Mouse (Mus musculus): ENCODE measurements around the gene Slf2.

Gene Slf2

DNA sequence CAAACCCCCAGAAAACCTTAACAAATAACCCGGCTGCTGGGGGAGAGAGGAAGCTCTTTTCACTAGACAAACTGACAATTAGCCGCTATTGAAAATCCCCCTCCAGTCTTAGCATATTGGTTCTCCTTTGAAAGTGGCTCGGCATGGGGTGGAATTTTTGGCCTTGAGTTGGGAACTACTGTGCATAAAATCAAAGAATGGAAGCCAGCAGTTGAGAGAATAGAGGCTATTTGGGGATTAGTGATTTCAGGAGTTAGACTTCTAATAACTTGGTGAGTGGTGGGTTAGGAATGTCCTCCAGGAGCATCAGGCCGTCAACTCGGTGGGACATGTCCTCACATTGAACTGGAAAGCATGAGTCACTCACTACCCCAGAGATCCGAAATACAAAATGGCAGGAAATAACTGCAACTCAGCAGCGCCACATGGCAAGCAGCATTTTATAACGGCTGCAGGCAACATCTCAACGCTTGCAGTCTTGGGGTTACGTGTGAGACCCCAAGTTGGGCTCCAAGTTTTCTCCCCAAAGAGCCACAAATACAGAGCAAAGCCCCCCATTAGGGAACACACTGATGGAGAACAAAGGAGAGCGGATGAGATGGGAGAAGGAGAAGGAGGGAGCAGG, 22.0 kb upstream of the Slf2 start:
- DNase-seq: no peak

DNA sequence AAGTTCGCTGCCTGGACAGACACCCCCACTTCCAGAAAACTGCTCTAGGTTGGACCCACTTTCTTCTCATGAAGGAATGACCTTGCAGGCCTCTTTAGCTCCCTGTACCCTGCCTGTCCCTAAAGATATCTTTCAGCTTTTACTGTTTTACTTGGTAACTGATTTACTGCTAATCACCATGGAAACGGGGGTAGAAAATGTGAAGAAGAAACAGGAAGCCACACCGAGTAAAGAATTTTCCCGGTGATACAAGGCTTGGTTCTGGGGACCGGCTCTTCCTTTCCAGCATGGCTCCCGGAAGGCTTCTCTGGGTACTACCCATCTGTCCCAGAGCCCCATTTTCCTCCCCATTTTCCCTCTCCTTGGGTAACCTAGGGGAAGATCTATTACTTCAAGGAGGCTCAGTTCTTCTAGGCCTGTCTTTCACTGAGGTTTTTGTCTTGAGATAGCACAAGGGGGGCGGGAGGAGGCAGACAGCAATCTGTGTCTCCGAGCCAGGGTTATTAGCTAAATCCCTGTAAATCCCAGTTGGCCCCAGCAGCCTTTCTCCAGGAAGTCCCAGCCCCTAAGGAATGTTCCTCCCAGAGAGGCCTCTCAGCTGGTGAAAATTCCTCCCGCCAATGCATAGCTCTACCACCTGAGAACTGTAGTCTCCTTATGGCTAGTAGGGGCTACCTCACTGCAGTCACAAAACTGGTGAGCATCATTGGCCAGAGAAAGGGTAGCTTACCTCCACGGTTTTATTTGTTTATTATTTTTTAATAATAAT, 16.3 kb upstream of the Slf2 start:
- DNase-seq: no peak

- no peak for DNase-seq
Observed at GRCm38 (mm10) chr19:44918171-44918570, 12.8 kb upstream of the Slf2 start.

- DNase-seq: no peak
Observed at GRCm38 (mm10) chr19:44921466-44922139, 9.3 kb upstream of the Slf2 start.

- DNase-seq: no peak
Observed at GRCm38 (mm10) chr19:44922521-44922920, 8.4 kb upstream of the Slf2 start.

DNA sequence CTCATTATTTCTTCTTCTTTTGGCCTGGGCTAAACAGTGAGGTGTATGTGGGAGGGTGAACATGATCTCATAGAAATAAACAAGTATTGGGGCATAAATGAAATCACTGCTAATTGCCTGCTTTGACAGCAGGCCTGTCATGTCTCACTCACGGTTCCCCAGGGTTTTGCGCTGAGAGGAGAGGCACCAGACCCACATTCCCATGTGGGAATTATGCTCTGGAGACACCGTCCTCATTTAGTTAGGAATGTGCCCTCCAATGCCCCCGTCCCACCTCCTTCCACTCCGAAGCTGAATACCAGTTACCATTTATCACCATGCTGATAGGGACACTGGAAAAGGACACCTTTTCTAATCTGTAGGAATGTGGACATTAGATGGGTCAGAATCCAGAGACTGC, 6.3 kb upstream of the Slf2 start:
- no peak for DNase-seq

DNA sequence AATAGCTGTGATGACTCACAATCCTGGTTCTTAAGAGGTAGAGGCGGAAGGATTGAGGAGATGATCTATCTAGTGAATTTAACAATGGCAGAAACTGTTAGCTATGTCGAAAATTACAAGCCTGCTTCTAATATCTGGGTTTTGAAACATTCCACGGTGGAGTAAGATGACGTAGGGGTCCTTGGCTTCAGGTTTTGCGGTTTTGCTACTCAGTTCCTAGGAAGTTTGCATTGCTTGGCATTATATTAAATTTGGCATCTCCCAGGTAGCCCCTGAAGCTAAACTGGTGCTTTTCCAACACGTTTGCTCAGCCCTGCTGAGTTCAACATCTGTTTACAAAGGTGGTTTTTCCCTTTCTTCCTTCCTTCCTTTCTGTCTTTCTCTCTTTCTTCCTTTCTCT, 4.2 kb upstream of the Slf2 start:
- DNase-seq: no peak

GRCm38 (mm10) chr19:44927250-44927649, 3.7 kb upstream of the Slf2 start:
- DNase-seq: no peak

DNA sequence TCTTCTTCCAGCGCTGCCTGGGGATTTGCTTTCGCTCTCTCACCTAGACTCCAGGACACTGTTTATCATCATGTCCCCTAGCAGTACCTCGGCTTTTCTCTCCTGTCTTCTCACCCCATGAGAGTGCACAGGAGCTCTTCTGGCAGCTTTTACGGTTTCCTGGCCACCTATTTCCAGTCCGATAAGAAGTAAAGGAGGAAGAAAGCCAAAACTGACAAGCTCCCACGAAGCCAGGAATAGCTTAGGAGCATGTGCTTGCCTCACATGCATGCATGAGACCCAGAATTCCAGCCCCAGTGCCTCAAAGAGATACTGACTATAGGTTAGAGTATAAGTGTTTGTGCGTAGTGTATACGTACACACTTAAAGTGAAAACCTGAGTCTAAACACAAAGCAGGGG, 2.8 kb upstream of the Slf2 start:
- DNase-seq: no peak

DNA sequence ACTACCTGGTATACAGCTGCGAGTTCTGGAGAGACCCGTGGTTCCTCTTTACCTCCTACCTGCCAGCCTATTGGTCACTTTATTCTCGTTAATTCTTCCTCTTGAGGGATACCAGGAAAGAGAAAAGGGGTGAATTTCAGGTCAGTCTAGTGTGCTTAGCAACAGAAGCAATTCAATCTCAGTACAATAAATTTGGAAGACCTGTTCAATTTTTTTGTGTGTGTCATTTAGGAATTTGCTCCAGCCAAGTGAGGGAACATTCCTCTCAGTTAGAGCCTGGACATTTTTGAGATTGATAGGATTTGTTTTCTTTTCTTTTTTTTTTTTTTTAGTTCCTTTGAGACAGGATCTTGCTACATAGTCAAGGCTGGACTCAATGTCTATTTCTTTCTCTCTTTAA, 1.7 kb upstream of the Slf2 start:
- no peak for DNase-seq

DNA sequence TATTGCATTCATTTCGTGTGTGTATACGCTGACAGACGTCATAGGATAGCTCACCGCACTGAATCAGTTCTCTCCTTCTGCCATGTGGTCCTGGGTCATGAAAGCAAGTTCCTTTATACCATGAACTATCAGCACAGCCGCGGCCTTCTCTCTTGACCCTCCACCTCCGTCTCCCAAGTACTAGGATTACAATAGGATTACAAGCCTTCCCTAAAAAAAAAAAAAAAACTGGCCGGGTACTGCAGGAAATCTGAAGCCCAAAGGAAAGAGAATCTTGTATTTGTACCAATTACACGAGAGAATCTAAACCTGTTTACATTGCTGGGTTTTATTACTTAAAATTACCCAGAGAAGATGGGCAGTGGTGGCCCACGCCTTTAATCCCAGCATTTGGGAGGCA, 1.3 kb upstream of the Slf2 start:
- no peak for DNase-seq

DNA sequence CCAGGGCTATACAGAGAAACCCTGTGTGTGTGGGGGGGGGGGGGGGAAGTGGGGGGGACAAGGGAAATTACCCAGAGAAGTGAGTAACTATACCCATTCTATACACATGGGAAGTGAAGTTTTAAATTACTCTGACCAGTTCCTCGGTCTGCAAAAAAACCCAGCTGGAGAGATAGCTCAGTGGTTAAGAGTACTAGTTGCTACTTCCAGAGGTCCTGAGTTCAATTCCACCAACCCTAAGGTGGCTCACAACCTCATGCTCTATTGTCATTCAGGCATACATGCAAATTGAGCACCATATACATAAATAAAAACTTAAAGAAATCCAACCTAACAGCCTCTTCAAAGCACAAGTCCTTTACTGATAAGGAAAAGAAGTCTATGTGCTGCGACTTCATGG, 829 bp upstream of the Slf2 start:
- DNase-seq: no peak

GRCm38 (mm10) chr19:44931454-44931759, 456 bp downstream of the Slf2 start:
- DNase-seq: peak; percentile 88

GRCm38 (mm10) chr19:44932051-44932450, 1.1 kb downstream of the Slf2 start:
- DNase-seq: peak; percentile 45

DNA sequence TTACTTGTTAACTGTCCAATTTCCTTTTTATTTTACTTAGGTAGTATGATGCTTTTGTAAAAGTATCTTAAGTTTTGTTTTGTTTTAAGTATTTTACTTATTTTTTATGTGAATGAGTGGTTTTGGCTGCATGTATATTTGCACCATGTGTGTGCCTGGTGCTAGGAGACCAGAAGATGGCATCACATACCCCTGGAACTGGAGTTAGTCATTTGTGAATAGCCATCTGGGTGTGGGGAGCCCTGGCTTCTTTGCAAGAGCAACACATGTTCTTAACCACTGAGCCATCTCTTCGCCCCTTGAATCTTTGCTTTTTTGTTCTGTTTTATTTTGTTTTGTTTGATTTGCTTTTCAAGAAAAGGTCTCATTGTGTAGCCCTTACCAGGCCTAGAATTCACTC, 2.2 kb downstream of the Slf2 start:
- DNase-seq: peak; percentile 28

DNA sequence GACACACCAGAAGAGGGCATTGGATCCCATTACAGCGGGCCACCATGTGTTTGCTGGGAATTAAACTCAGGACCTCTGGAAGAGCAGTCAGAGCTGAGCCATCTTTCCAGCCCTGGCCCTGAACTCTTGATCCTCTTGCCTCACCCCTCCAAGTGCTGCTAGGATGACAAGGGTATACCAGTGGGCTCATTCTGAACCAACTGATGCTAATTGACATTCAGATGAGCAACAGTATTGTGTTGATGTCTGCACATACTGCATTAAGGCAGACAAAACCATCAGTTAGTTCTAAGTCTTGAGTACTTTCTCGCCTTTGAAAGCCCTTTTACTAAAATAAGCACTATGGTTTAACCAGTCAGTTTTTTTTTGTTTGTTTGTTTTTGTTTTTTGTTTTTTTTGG, 28.7 kb downstream of the Slf2 start:
- DNase-seq: no peak

GRCm38 (mm10) chr19:44965978-44966377, 35.0 kb downstream of the Slf2 start:
- DNase-seq: no peak

GRCm38 (mm10) chr19:44968329-44968728, 37.4 kb downstream of the Slf2 start:
- DNase-seq: no peak

DNA sequence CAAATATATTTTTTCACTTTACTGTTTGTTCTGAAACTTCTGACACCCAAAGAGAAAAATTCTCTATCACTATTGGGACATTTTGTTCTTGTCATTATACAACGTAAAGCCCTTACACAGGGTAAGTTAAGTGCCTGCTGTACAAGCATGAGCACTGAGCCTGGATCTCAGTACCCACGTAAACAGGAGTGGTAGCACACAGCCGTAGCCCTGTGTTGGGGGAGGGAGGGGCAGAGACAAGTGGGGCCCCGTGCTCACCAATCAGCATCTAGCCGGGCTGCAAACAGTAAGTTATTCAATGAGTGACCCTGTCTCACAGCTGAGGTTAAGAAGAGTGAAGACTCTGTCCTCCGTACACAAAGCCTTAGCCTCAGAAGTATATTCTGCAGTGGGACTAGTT, 45.7 kb downstream of the Slf2 start:
- no peak for DNase-seq

GRCm38 (mm10) chr19:44977148-44977547, 46.2 kb downstream of the Slf2 start:
- DNase-seq: no peak

DNA sequence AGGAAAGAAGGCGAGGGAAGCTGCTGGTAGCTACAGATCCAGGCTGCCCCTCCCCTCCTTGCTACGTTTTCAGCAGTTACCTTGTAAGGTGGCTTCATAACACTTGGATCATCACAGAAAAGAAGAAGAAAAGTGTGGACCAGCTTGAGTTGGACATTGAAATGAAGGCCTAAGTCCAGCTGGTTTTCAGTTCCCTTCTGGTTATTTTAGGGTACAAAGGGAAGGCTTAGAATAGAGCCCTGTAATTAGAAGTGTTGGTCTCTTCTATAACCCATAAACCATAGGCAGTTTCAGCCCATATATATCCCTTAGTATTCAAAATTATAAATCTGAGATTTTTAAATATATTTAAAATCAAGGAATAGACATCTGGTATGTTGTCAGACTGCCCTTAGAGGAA, 49.8 kb downstream of the Slf2 start:
- DNase-seq: no peak

DNA sequence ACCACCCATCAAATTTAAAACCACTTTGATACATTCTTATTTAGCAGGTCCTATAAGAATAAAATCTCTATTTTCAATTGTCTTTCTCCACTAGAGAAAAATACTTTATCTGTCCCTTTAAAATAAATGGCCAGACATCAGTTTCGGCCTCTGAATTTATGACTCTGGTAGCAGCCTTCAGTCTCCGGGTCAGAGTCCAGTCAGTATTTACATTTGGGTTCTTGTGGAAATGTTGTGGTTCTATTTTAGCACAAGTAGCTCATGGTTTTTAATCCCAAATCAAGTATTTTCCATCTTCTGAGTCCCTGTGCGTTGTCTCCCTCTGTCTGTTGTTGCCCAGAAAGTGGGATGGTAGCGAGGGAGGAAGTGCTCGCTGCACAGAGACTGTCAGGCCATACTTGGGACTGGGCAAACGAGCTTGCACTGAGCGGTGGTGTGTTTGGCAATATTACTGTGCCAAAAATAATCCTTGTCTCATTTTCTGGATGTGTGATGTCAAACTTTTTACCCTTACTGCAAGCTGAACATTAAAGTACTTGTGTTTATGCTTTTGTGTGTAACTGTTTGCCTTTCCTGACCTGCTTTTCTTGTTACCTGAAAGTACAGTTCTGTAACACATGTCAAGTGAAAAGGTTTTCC, 51.6 kb downstream of the Slf2 start:
- no peak for DNase-seq

DNA sequence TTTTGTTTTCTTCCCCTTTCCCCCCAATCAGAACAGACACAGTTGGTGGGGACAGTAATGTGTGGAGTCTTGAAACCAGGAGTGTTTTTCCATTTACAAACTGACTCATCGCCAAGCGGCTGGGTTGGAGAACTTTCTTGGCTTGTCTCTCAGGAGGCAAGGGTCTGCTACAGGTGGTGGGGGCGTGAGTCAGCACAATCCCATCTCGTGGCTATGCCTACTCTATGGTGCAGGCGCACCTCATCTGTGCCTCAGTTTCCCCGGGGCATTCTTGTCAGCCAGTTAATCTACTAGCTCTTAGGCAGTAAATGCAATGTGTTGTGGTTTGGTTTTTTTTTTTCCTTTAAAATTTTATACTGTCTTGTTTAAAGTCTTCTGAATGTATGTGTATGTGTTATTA, 52.4 kb downstream of the Slf2 start:
- no peak for DNase-seq

- DNase-seq: no peak
Observed at GRCm38 (mm10) chr19:44984420-44984819, 53.5 kb downstream of the Slf2 start.

Data from layer of hippocampus, adult 9-11 months (tissue).